Mouse (Mus musculus) left cerebral cortex, adult 2 months (tissue): ENCODE measurements at regions not wholly inside any gene's neighbourhood (a gene's known extent, or its start where the extent isn't known, plus 50 kb on each side); places are given as distances from the start of the nearest gene placed in this dataset.
"Not testable (repeated sequence)": the region's sequence is repeated elsewhere in the genome, so short reads cannot be mapped to it uniquely, and the experiment has no call there.

Experiments
- DNase-seq, 2 experiments: peaks; one replicate each; pipeline ENCODE4 v3.0.0; 2021 to 2022; ENCODE audit warnings: low spot score in 2 of 2, mixed read lengths in 1 of 2; ENCODE audit errors: extremely low spot score in 1 of 2
- H3K27ac ChIP-seq: fragments of 200-600 bp; 2 replicates; pipeline ENCODE4 v1.8.1; 2022
- H3K4me3 ChIP-seq: fragments of 200-600 bp; 2 replicates; pipeline ENCODE4 v1.8.1; 2022
- CTCF ChIP-seq: fragments of 200-600 bp; IDR thresholded peaks from 2 replicates; pipeline ENCODE4 v1.8.1; 2022; ENCODE audit warnings: antibody characterized with exemption, mild to moderate bottlenecking, moderate library complexity
- intact Hi-C: fragments of 180-260 bp; cut with DNase I; formaldehyde crosslinking; loops from one replicate; pipeline ENCODE4 v1.15.1; 2025

- DNase-seq: no peak
- intact Hi-C loops: no loop called here
- no peak for TF ChIP-seq CTCF
These were observed 55.9 kb downstream of the Tmem121 start for GRCm38 (mm10) chr12:113241373-113242193.

GRCm38 (mm10) chr12:113242194-113242510 is 56.4 kb downstream of the Tmem121 start:
- Histone ChIP-seq H3K27ac (no peak overlapping the region), H3K4me3 (no peak overlapping the region)
- DNase-seq: no peak
- no peak for TF ChIP-seq CTCF
- intact Hi-C loops: no loop called here

More at GRCm38 (mm10) chr12:113241373-113242193, 55.9 kb downstream of the Tmem121 start:
- H3K27ac ChIP-seq: no peak overlapping the region
- H3K4me3 ChIP-seq: no peak overlapping the region

GRCm38 (mm10) chr12:113244685-113245084 is 59.0 kb downstream of the Tmem121 start:
- intact Hi-C loops: no loop called here
- Histone ChIP-seq H3K27ac (no peak overlapping the region), H3K4me3 (no peak overlapping the region)
- no peak for DNase-seq
- TF ChIP-seq CTCF: no peak

GRCm38 (mm10) chr12:113253446-113254424 is 68.0 kb downstream of the Tmem121 start:
- intact Hi-C loops, H3K4me3 ChIP-seq, H3K27ac ChIP-seq: not testable (repeated sequence)

GRCm38 (mm10) chr12:113255331-113255730 is 69.6 kb downstream of the Tmem121 start:
- DNase-seq: no peak
- intact Hi-C loops: no loop called here

More at GRCm38 (mm10) chr12:113253446-113254424, 68.0 kb downstream of the Tmem121 start:
- DNase-seq: not testable (repeated sequence)

GRCm38 (mm10) chr12:113256628-113257027 is 70.9 kb downstream of the Tmem121 start:
- Histone ChIP-seq H3K27ac (no peak overlapping the region), H3K4me3 (no peak overlapping the region)
- no peak for TF ChIP-seq CTCF
- intact Hi-C loops: no loop called here
- DNase-seq: no peak

More at GRCm38 (mm10) chr12:113255331-113255730, 69.6 kb downstream of the Tmem121 start:
- Histone ChIP-seq H3K27ac (no peak overlapping the region), H3K4me3 (no peak overlapping the region)
- no peak for TF ChIP-seq CTCF

GRCm38 (mm10) chr12:113257243-113257642 is 71.5 kb downstream of the Tmem121 start:
- no peak overlapping the region for H3K27ac ChIP-seq
- intact Hi-C loops: no loop called here
- no peak overlapping the region for H3K4me3 ChIP-seq
- no peak for DNase-seq
- no peak for TF ChIP-seq CTCF

GRCm38 (mm10) chr12:113259476-113259875 is 73.7 kb downstream of the Tmem121 start:
- intact Hi-C loops: no loop called here
- Histone ChIP-seq H3K27ac (no peak overlapping the region), H3K4me3 (no peak overlapping the region)
- no peak for DNase-seq
- TF ChIP-seq CTCF: no peak

- intact Hi-C loops: no loop called here
- Histone ChIP-seq H3K27ac (no peak overlapping the region), H3K4me3 (no peak overlapping the region)
- no peak for DNase-seq
- TF ChIP-seq CTCF: no peak
These were observed 74.6 kb downstream of the Tmem121 start for GRCm38 (mm10) chr12:113260304-113260703.

- intact Hi-C loops: no loop called here
- DNase-seq: no peak
- no peak overlapping the region for H3K27ac ChIP-seq
- no peak overlapping the region for H3K4me3 ChIP-seq
- no peak for TF ChIP-seq CTCF
These were observed 90.2 kb downstream of the Tmem121 start for GRCm38 (mm10) chr12:113275934-113276333.

GRCm38 (mm10) chr12:113276355-113276942 is 90.7 kb downstream of the Tmem121 start:
- intact Hi-C loops: no loop called here
- DNase-seq: no peak
- TF ChIP-seq CTCF: no peak
- Histone ChIP-seq H3K27ac (no peak overlapping the region), H3K4me3 (no peak overlapping the region)

GRCm38 (mm10) chr12:113277741-113278140 is 92.0 kb downstream of the Tmem121 start:
- no peak for TF ChIP-seq CTCF
- Histone ChIP-seq H3K27ac (no peak overlapping the region), H3K4me3 (no peak overlapping the region)
- intact Hi-C loops: no loop called here
- no peak for DNase-seq
